Mouse (Mus musculus) liver, postnatal 0 days (tissue): ENCODE measurements around the gene Stx8.

Experiments
- CTCF ChIP-seq: sonication (generic); IDR thresholded peaks from 2 replicates; pipeline ENCODE4 v1.5.1; 2016; ENCODE audit warnings: antibody characterized with exemption, low read depth
- EP300 ChIP-seq: IDR thresholded peaks from 2 replicates; pipeline ENCODE4 v1.6.1; 2016; ENCODE audit warnings: antibody characterized with exemption, low read depth, mild to moderate bottlenecking

DNA sequence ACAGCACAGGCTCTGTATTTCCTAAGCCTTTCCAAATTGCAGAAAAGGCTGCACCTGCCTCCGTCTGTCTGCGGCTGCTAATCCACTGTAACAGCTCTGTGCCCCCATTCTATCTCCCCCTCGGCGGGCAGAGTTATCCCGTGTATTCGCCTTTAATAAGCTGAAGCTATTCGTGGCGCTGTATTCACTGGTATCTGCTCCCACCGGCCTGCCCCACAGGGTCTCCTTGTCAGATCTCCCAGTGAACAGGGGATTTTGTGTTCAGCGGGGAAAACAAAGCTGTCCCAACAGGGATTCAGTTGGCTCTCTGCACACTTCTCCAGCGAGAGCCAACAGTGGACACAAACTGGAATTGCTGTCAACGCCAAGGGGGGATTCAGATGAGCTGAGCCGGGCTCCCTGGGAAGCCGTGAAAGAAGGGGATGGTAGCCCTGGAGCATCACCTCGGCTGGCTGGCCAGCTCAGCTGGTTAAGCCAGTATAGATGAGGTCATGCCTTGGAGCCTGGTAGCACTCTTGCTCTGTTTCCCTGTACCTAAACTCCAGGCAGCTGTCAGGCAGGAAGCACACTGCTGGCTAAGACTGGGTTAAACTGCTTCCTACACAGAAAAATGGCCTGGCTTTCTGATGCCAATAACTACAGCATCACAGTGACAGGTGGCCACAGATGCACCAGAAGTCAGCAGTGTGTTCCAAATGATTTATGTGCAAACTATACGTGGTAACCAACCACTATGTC lies 278.4 kb downstream of the Stx8 start:
- TF ChIP-seq CTCF = no peak
- TF ChIP-seq EP300 = no peak
